Mouse (Mus musculus) heart, postnatal 0 days (tissue): ENCODE data around the gene Cnga3.

Experiments used
- CTCF ChIP-seq: IDR thresholded peaks from 2 replicates; pipeline ENCODE4 v1.5.1; 2016; ENCODE audit warnings: antibody characterized with exemption, control low read depth, low read depth
- EP300 ChIP-seq: IDR thresholded peaks from 2 replicates; pipeline ENCODE4 v1.6.1; 2016; ENCODE audit warnings: antibody characterized with exemption, low read depth

DNA sequence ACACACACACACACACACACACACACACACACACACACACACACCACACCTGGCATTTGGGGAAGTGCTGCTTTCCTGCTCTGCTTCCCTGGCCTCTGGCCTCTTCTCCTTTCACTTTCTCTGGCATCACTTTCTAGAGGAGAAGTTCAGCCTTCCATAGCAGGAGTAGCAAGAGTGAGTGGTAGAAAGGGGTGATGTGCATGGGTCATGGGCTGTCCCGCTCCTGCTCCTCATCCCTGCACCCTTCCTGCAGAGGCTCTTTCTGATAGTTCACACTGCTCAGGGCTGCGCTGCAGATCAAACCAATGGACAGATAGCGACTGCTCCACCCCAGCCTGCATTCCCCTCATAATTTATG, 94.5 kb downstream of the Cnga3 start:
- TF ChIP-seq CTCF (no peak), EP300 (no peak)
